Mouse (Mus musculus) adrenal gland, postnatal 14 days (tissue): ENCODE data around the gene Bin2. TPM values are rescaled to one million over a fixed set of nuclear protein-coding genes. Genes with fewer than 3 reads are reported as not detected.

Source experiments
- DNase-seq: peaks from one replicate; pipeline ENCODE4 v3.0.0; 2021; ENCODE audit warnings: mixed read lengths
- long read RNA-seq, 2 experiments: library from polyadenylated mRNA; stranded (forward); transcript quantifications; one replicate each; pipeline ENCODE4 v2.0.0; 2021
- total RNA-seq: library from RNA; stranded (reverse); gene quantifications from 2 replicates; pipeline ENCODE4 v1.2.3, GENCODE M21; 2021

Gene Bin2
- total RNA-seq = 3.6 and 14.8 TPM in 2 replicates
- long read RNA-seq, experiment 1, partial matches to known transcripts = 1 of 1 reads
- long read RNA-seq, experiment 1, other reads (novel, unspliced or antisense) = 0 of 1 reads
- long read RNA-seq, experiment 2, partial matches to known transcripts = 0 of 3 reads
- long read RNA-seq, experiment 2, other reads (novel, unspliced or antisense) = 1 of 3 reads

DNA sequence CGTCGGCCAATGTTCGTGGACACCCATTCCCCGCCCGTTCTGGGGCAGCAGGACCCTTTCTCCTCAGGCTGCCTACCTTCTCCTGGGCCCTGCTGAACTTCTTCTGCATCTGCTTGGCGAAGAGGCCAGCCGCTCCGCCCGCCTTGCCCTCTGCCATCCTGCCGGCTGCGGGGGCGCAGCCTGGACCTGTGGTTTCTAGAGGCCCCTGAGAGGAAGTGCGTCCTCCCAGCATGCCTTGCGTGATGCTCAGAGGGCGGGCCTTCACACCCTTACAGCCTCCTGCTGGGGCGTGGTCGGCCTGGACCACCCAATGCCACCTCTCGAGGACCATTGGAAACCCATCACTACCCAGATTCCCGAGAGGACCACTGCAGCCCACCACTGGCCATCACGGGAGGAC, at the start of gene Bin2:
Bin2 (minus strand) TSS at position 217 of the 400 bp plus-strand sequence.
- peak; percentile 54 for DNase-seq

DNA sequence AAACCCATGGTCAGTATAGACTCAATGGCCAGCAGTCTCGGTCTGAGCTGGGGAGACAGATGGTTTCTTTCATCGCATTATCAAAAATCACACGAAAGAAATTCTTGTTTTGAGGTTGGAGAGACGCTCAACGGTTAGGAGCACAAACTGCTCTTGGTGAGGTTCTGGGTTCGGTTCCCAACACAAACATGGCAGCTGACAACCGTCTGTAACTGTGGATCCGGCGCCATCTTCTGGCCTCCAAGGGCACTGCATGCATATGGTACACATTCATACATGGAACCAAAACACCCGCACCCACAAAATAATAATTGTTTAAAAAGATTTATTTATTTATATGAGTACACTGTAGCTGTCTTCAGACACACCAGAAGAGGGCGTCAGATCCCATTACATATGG, 49.2 kb upstream of the Bin2 start:
- DNase-seq = peak; percentile 24

DNA sequence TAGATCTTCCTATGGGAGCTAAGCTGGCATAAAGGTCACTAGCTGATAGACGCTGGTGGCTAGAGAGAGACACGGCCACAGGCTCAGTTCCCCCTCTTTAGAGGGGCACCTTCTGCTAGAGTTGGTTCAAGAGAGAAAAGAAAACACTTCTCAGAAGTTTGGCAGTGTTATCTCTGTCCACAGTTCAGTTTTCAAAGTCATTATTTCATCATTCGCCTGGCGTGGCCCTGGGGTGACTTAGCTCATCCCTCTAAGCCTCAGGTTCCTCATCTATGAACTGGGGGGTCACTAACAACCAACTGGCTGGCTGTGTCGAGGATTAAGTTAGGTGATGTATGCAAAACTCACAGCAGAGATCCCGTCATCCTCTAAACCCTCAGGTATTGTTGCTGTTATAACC, 48.6 kb upstream of the Bin2 start:
- peak; percentile 2 for DNase-seq

DNA sequence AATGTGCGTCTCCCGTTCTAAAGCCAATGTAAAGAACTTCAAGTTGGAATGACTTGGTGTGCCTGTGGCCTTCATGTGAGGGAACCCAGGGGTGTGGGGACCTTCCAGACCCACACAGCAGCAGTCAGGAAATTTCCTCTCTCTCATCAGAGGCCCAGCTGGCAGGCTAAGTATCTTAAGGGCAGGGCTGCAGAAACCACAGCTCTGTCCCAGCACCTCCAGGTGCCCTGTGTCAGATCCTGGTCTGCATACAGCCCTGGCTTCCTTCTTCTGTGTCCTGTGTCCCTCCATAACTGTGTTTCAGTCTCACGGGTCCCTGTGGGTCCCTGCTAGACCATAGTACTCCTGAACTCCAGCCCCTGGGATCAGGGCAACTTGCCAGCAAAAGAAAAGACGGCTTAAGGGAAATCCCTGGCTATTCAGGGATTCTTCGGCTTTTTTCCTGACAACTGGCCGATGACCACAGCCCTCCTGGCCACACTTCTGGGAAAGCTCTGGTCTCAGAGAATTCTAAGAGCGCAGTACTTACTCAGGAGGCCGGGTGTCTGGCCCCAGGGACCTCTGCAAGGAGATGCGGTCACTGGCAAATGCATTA, 46.1 kb upstream of the Bin2 start:
- no peak for DNase-seq

DNA sequence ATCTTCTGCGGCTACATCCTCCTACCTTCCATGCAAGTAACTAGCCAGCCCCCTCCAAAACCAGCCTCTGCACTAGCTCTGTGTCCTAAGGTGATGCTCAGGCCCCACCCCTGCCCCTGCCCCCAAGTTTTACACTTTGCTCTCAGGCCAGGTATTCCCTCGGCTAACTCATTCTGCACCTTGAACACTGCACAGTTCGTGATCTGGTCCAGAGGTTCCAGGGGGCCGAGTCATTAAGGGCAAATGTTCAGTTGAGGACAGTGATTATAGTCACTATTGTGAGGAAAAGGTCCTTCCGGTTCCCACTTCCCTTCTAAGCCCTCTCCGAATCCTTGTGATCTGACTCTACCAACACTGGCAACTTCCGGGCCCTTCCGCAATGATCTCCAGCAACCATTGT, 45.1 kb upstream of the Bin2 start:
- DNase-seq = no peak

DNA sequence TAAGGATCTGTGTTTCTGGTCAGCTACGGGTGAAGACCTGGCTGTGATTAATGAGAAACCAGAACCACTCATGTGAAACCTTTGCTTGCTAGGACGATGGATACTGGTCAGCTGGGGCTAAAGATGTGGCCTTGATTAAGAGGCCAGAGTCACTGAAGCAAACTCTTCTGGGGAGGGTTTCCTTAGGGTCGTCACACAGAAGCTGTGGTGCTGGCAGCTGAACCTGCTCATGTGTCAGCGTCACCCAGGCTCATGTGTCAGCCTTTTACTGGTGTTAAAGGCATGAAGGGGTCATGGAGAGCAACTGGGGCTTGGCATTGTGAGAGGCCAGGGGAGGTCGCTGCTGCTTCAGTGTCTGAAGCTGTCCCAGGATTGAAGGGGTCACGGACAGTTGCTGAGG, 41.5 kb upstream of the Bin2 start:
- no peak for DNase-seq

DNA sequence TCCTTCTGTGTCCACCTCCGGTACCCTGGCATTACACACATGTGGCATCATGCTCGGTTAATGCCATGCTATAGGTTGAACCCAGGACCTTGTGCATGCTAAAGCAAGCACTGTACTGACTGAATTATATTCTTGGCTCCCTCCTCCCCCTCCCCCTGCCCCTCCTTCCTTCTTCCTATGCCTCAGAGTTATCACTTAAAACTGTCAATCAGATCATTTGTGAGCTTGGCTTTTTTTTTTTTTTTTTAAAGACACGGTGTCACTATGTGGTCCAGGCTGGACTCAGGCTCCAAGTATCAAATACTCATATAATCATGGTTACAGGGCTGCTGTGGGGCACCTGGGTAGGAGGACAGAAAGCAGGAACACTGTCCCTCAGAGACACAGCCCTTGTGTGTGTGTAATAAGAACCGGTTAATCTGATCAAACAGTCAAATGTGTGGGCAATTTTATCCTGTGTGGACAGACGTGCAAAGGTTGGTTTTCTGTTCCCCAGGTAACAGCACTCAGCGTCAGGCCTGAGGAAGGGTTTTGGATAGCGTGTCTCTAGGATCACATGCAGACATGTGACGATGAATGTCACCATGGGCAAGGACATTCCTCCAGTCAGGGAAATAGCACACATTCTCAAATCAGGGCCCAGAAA, 39.2 kb upstream of the Bin2 start:
- DNase-seq = no peak

DNA sequence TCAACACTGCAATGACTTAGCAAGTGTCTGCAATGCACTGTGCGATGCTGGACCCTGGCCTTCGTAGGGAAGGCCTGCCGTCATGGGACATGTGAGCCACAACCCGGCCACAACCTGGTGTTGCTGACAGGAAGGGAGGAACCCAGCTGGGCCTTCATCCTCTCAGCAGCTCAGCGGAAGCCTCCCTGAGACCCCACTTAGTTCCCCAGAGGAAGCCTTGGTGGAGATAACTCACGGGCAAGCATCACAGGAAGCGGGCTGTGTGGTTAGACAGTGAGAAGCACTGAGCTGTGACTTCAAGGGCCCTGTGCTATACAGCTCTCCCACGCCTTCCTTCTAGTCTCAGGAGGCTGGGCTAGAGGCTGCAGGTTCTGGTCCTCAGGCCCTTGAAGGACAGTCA, 36.9 kb upstream of the Bin2 start:
- no peak for DNase-seq

DNA sequence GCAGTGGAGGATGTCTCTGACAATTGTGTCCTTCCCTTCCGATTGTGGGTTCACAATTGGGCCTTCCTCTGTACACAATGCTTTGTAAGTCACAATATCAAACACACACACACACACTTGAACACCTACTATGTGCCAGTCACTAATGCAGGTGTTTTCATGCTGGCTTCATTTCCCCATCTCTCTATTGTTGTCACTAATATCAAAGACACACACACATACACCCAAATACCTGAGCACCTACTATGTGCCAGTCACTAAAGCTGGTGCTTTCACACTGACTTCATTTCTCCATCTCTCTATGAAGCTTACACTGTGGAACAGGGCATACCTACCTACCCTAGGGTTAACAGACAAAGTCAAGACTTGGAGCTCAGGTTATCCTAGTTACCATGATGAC, 36.0 kb upstream of the Bin2 start:
- no peak for DNase-seq

DNA sequence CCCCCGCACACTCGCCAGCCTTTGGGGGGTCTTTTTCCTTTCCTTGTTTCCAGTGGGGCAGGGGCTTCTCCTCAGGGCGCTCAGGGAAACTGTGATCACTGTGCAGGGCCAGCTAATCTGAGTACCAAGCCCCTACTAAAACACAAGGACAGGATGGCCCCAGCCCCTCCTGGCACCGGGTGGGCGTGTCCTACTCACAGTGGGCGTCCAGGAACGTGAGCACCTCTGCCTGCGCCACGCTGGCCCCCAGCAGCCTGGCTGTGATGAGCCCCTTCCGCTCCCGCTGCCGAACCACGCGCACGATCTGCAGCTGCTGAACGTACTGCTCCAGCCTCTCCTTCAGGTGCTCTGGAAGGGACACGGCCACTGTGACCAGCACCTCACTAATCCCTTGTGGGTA, 34.6 kb upstream of the Bin2 start:
- no peak for DNase-seq

DNA sequence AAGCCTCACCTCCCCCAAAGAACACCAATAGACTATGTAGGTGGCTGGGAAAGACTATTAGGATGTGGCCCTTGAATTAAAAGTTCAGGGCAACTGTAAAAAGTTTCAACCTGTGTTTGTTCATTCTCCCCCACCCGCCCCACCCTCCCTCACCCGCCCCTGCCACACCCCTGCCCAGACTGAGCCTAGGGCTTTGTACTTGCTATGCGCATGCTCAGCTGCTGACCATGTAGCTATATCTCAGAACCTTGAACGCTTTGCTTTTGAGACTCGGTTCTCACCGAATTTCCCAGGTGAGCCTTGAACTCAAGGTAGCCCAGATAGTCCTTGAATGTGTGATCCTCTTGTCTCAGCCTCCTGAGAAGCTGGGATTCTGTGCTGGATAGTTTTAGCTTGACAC, 32.5 kb upstream of the Bin2 start:
- DNase-seq = no peak

DNA sequence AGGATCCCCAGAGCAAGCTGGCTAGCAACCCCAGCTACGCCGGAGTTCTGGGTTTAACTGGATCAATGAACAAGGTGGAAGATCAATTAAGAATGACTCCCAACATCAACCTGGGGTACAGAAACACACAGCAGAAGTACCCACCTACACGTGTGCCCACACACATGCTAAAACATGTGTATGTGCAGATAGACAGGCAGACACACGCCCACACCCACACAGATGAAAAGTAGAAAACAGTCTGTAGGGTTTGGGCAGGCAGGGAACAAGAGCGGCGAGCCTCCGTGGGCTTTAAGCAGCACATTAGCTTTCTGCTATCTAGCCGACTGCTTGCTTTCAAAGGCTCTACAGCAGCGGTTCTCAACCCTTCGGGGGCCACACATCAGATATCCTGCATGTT, 31.8 kb upstream of the Bin2 start:
- DNase-seq = no peak

DNA sequence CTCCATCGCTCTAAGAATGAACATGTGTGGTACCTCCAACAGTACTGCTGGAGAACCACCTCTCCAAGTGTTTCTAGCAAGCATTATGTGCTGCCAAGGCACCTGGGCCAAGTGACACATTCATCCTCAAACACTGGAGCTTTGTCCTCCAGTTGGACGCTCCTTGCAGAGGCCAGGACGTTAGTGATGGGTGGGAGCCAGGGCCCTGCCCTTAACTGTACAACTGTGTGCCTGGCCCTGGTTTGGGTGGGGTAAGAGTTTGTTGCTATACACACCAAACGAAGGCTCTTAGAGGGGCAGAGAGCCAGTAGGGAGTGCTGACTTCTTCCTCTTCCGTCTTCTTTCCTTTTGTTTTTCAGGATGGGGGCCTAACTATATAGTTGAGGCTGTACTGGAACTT, 31.1 kb upstream of the Bin2 start:
- no peak for DNase-seq

DNA sequence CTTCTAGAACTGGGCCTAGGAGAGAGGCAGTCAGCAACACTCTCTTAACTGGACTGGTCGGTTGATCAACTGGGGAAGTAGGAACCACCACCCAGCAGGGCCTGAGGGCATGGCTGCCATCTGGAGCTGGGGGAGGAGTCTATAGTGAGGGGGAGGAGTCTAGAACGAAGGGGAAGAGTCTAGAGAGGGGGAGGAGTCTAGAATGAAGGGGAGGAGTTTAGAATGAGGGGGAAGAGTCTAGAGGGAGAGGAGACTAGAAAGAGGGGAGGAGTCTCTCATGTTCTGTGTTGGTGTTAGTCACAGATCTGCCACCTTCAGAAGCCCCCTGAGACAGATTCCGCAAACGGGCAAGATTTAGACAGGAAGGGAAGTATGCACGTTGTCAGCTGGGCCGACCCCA, 30.0 kb upstream of the Bin2 start:
- no peak for DNase-seq

DNA sequence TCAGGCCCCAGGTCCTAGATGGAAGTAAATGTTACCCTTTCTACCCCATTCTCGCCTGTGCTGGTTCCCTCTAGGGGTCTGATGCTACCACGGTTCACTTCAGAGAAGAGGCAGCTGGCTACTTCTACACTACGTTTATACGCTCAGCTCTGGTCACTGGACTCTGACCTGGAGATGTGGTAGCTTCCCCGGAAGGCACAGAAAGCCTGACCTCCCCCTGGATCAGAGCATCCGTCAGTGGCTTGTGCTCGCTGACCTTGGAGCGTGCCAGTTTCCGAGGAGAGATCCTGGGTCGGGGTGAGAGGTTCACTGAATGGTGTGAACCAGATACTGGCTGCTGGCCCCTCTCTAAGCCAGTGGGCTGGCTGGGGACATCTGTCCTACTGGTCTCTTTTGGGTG, 28.7 kb upstream of the Bin2 start:
- DNase-seq = peak; percentile 31

DNA sequence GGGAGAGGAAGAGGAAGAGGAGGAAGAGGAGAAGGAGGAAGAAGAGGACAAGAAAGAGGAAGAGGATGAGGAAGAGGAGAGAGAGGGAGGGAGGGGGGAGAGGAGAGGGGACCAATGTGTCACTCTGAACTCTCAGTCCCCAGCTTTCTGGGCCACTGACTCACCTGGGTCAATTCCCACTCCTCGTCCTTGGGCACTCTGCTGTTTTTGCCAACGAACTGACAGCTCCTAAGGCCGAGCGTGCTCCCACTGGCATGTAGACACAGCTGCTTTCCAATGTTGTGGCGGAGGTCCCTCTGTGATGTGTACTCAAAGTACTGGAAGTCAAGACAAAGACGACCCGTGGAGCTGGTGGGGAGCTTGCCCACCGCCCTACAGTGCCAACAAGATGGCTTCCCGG, 25.1 kb upstream of the Bin2 start:
- DNase-seq = peak; percentile 82

DNA sequence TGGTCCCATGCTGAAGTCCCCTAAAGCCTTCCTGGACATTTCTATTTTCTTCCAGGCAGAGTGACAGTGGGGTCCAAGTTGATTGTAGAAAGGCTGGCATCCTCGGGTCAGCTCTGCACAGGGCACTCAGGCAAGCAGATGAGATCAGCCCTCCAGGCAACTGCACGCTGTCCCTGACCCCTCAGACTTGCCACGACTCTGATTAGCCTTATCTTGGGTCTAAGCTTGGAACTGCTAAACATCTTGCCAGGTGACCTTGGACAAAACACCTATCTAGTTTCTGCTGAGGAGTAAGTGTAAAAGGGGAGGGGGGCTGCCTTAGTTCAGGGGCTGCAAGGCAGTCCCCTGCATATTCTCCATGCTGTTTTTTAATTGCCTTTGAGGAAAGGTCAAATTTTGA, 22.6 kb upstream of the Bin2 start:
- no peak for DNase-seq

DNA sequence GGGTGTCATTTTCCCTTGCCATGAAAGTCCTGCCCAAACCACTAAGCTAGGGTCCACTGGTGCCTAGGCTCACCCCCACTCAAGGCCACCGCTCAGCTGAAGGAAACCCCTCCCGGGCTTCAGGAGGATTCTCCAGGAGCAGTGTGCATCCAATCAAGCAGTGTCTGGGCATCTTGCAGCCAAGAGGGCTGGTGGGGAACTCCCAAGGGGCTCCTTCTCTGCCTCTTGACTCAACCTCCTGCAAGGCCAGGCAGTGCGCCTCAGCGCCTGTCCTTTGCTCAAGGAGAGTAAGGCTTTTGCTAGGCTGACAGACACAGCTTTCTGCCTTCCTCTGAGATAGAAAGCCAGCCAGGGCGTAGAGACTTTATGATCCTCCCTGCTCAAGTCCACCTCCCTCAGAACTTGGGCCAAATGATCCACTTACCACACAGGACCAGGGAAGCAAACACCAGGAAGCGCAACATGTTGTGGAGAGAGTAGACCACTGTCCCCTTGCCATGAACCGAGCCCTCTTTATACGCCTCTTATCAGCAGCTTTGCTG, 18.1 kb upstream of the Bin2 start, which contains the start of gene Cela1:
Cela1 (minus strand) TSS at position 492 of the 542 bp plus-strand sequence.
- DNase-seq = peak; percentile 56

DNA sequence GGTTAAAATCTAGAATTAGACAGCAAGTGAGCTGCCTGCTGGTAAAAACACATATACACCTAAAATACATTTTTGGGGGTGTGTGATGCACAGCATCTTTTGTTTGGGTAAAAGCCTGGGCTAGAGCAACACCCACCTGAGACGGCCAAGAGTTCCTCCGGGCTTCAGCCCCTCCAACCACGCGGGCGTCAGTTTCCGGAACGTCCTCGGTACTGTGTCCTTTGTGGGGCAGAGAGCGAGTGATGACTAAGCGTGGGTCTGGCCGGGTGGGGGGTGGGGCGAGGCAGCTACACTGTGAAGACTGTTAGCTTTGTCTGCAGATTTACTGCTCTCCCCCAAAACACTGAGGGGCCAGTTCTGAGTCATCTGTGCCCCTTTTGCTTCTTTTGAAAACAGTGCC, 17.6 kb upstream of the Bin2 start:
- peak; percentile 79 for DNase-seq

DNA sequence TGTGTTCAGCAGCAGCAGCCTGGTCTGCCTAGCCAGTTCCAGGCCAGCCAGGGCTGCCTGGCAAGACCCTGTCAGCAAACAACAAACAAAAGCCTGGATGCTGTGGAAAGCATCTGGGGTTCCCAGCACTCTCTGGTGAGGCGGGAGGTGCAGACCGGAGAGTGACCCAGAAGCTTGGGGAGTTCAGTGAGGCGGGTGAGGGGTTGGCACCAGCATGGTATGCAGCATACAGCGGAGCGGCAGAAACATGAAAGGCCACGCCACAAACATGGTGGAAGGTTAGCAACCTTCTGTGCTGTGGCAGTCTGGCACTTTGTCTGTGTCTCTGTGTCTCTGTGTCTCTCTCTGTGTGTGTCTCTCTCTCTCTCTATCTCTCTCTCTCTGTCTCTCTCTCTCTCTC, 17.1 kb upstream of the Bin2 start:
- DNase-seq = no peak

DNA sequence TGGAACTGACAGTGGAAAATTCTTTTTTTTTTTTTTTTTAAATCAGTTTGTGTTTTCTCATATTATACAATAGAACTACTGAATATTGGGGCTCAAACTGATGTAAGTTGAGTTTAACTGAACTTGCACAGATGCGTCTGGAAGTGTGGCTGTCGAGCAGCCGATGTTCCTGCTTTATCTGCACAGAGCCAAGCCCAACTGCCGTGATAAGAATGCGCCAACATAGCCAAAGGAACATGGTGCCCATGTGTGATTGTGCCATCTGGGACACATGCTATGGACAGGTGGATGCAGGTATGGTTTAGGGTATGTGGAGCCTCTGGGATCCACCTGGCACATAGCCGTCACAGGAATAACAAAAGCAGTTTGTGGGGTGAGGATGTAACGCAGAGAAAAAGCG, 16.5 kb upstream of the Bin2 start:
- no peak for DNase-seq

DNA sequence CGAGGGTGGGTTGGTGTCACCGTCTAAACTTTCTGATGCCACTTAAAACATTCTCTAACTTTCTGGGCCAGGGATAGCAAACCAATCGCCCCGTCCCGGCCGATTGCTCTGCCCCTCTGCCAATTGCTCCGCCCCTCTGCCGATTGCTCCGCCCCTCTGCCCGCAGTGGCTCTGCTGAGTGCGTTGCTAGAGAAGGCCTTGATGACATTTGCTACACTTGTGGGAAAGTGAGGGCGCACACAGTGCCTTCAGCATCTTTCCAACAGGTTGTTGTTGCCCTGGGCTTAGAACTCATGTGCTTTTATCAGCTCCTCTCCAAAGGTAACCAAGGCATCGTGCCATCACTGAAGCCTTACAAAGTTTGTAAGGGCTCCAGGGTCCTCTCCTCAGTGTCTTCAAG, 15.9 kb upstream of the Bin2 start:
- no peak for DNase-seq

DNA sequence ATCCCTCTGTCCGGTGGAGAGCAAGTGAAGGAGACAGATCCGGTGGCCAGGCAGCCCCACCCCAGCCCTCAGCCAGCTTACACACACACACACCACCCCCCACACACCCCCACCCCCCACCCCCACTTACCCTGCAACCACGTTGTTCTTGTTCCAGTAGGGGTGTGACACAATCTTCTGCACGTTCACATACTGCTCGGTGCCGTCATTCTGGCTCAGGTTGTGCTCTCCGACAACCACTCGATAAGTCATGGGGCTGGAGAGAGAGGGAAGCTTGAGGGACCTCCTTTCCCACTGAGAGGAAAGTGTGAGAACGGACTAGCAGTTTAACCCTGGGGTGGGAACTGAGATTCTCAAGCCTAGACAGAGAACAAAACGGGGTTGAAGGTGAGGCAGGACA, 15.1 kb upstream of the Bin2 start:
- no peak for DNase-seq

DNA sequence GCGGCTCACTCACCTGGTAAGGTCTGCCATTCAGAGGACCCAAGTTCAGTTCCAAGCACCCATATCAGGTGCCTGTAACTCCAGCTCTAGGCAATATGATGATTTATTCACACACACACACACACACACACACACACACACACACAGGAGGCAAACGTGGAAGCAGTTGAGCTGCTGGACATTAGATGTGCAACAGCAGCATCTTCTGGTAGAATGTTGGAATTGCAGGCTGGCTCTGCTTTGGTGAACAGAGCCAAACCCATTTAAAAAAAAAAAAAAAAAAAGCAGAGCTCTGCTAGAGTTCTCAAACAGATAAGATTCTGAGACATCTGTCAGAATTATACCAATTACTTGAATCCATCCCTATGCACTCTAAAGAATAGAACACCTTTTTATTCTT, 13.7 kb upstream of the Bin2 start:
- DNase-seq = peak; percentile 85
